Mouse (Mus musculus): ENCODE measurements around the gene Hrc. TPM values are rescaled to one million over a fixed set of nuclear protein-coding genes. Genes with fewer than 3 reads are reported as not detected.

The Hrc gene
- polyA plus RNA-seq, 1 experiment from 2014 or later: 0.65 TPM

DNA sequence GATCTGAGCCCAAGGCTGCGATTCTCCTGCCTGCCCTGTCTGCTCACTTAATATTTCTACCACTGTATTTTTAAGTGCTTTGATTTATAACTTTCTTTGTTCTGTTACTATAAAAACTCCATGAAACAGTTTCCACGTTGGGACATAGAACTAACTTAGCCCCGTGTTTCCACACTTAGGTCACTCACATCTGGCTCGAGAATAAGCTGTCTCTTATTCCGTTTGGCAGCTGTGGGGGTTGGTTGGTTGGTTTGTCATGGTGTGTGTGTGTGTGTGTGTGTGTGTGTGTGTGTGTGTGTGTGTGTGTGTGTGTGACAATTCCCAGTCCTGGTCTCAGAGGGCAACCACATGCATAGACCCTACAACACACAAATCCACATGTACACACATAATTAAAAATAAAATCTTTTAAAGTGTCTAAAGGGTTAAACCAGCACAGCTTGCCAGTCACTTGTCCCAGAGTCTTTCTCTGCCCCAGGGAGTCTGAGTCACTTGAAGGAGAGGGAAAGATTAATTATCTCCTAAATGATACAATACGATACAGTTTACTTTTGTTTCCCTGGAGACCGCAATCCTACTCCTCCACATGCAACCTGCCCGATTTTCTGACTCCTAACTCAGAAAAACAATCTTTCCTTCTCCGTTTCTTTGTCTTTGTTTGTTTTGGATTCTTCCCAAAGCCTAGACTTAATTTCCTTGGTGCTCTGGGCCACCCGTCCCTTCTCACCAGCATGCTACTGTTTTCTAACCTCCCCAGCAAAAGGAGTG lies 22.2 kb upstream of the Hrc start:
- Histone ChIP-seq H3K4me1 (replicated peaks) (peaks cover 11% of the 10 kb centered on the region), H3K27ac (replicated peaks) (peak overlapping the region; percentile 51; the same call in 1 of the 2 replicates), H3K4me2 (peak overlapping the region; percentile 15; the same call in 1 of the 2 replicates)

DNA sequence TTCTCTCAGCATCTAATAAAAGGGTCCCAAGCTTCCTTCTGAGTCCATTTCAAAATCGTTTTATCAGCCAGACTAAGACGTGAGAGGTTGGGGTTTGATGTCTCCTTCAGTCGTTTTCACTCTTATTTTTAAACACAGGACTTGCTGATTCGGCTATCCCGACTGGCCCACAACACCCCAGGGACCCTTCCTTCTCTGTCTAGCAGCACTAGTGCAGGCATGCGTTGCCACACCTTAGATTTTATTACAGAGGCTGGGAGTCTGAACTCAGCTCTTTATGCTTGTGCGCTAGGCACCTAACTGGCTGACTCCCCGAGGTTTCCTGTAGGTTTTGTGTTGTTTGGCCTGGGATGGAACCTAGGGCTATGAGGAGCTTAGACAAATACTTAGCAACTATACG lies 21.6 kb upstream of the Hrc start:
- peak overlapping the region; percentile 51 for H3K27ac ChIP-seq (replicated peaks)
- 0 out of 2 replicates have a peak overlapping the region, but pooled peaks have one; percentile 15 for H3K4me2 ChIP-seq
- H3K4me3 ChIP-seq: no peak overlapping the region
- no peak for ATAC-seq (ENCODE audit: low FRiP score, low read depth)
- H3K4me1 ChIP-seq (replicated peaks): peaks cover 11% of the 10 kb centered on the region
- no peaks in the 10 kb centered on the region for H3K27me3 ChIP-seq
- H3K9ac ChIP-seq: no peak overlapping the region
- H3K9me3 ChIP-seq: no peaks in the 10 kb centered on the region
- no peaks in the 10 kb centered on the region for H3K36me3 ChIP-seq
- WGBS: 29% methylated on average over 9 of the region's 9 CpGs

More for the DNA sequence above, 22.2 kb upstream of the Hrc start:
- no peaks in the 10 kb centered on the region for H3K36me3 ChIP-seq
- 22% methylated on average over 10 of the region's 10 CpGs for WGBS
- no peaks in the 10 kb centered on the region for H3K9me3 ChIP-seq
- H3K9ac ChIP-seq: no peak overlapping the region
- no peak for ATAC-seq (ENCODE audit: low FRiP score, low read depth)
- no peak overlapping the region for H3K4me3 ChIP-seq
- H3K27me3 ChIP-seq: no peaks in the 10 kb centered on the region

DNA sequence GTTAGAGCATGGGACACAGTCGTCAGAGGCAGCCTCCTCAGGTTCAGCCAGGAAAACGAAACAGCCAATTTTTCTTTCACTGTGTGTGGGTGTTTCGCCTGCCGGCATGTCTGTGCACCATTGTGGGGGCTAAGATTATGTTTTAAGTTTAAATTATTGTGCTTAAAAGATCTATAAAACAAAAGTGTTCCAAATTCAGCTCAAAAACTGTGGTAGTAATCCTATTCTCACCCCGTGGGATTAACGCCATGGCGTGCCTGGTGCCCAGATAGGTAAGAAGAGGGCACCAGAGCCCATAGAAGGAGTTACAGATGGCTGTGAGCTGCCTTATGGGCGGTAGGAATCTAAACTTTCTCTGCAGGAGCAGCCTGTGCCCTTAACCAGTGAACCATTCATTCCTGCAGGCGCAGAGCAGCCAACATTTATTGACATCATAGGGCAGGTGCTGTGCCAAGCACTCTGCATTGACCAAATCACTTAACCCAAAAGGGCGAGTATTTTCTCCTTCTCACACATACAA lies 19.8 kb upstream of the Hrc start:
- H3K27ac ChIP-seq (replicated peaks): no peak overlapping the region
- no peak for ATAC-seq (ENCODE audit: low FRiP score, low read depth)
- WGBS: 87% methylated on average over 10 of the region's 10 CpGs
- H3K9ac ChIP-seq: no peak overlapping the region
- peaks cover 11% of the 10 kb centered on the region for H3K4me1 ChIP-seq (replicated peaks)
- H3K27me3 ChIP-seq: no peaks in the 10 kb centered on the region
- no peak overlapping the region for H3K4me3 ChIP-seq
- H3K9me3 ChIP-seq: no peaks in the 10 kb centered on the region
- H3K4me2 ChIP-seq: no peak overlapping the region
- no peaks in the 10 kb centered on the region for H3K36me3 ChIP-seq

DNA sequence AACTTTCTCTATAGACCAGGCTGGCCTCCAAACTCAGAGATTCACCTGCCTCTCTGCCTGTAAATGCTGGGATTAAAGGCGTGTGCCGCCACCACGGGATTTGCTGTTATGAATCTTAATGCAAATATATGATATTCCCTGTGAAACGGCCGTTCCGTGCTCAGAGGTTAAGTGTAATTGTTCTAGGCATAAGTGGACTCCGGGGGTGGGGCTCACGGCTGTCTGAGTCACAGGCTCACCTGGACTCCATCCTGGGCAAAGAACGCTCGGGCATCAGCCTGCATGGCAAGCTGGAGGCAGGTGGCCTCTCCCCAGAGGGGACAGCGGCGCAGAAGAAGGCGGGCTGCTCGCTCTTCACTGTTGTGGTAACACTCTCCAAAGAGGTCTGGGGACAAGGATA lies 18.6 kb upstream of the Hrc start:
- H3K4me3 ChIP-seq: no peak overlapping the region
- H3K27ac ChIP-seq (replicated peaks): no peak overlapping the region
- peaks cover 11% of the 10 kb centered on the region for H3K4me1 ChIP-seq (replicated peaks)
- WGBS: 95% methylated on average over 14 of the region's 14 CpGs
- H3K9me3 ChIP-seq: no peaks in the 10 kb centered on the region
- H3K9ac ChIP-seq: no peak overlapping the region
- no peaks in the 10 kb centered on the region for H3K36me3 ChIP-seq
- no peak overlapping the region for H3K4me2 ChIP-seq
- H3K27me3 ChIP-seq: no peaks in the 10 kb centered on the region
- ATAC-seq (ENCODE audit: low FRiP score, low read depth): no peak

DNA sequence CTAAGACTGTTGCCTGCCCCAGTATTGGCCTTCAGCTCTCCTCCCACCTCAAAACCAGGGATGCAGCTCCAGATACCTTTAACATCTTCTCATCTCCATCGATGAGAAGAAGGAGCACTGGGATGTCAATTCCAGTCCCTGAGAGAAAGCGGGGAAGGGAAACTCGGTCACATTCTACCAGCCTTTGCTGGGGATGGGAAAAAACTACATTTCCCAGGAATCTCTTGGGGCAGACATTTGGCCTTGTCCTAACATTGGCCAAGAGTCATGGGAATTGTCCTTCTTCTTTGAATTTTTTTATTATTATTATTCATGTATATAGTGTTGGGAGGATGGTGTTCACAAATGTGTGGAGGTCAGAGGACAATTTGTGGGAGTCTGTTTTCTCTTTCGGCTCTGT lies 12.8 kb upstream of the Hrc start:
- no peaks in the 10 kb centered on the region for H3K4me1 ChIP-seq (replicated peaks)
- H3K27me3 ChIP-seq: no peaks in the 10 kb centered on the region
- no peak for ATAC-seq (ENCODE audit: low FRiP score, low read depth)
- no peak overlapping the region for H3K4me2 ChIP-seq
- 83% methylated on average over 4 of the region's 4 CpGs for WGBS
- H3K4me3 ChIP-seq: no peak overlapping the region
- H3K36me3 ChIP-seq: peaks cover 7% of the 10 kb centered on the region; the same call in 1 of the 2 replicates
- H3K27ac ChIP-seq (replicated peaks): no peak overlapping the region
- no peak overlapping the region for H3K9ac ChIP-seq
- no peaks in the 10 kb centered on the region for H3K9me3 ChIP-seq

DNA sequence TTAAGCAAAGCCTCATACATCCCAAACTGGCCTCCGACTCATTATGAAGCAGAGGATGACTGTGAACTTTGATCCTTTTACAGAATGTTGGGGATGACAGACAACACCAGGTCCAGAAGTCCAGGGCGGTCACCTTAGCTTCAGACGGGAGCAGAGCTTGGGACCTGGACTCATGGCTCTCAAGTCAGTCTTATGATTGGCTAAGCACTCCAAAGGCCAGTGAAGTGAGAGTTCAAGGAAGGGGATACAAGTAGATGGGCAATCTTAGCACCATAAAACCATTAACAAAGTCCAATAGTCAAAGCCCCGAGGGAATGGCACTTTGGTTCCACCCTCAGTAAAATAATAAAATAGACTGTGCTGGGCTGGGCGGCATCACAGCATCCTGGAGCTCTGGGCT lies 12.0 kb upstream of the Hrc start:
- Histone ChIP-seq H3K27me3 (no peaks in the 10 kb centered on the region), H3K36me3 (peaks cover 7% of the 10 kb centered on the region; the same call in 1 of the 2 replicates), H3K4me1 (replicated peaks) (no peaks in the 10 kb centered on the region), H3K9ac (no peak overlapping the region), H3K4me2 (no peak overlapping the region), H3K27ac (replicated peaks) (no peak overlapping the region), H3K9me3 (no peaks in the 10 kb centered on the region), H3K4me3 (no peak overlapping the region)
- ATAC-seq (ENCODE audit: low FRiP score, low read depth): no peak
- 92% methylated on average over 5 of the region's 5 CpGs for WGBS

DNA sequence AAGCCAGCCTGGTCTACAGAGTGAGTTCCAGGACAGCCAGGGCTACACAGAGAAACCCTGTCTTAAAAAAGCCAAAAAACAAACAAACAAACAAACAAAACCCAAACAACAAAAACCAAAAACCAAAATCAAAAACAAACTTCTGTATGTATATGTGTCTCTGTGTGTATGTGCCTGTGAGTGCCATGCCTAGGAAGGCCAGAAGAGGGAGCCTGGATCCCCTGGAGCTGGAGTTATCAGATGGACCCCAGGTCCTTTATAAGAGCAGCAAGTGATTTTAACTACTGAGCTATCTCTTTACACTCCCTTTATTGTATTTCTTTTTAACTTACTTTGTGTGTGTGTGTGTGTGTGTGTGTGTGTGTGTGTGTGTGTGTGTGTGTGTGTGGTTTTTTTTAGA lies 9.3 kb upstream of the Hrc start:
- Histone ChIP-seq H3K27ac (replicated peaks) (no peak overlapping the region), H3K4me3 (no peak overlapping the region), H3K9me3 (no peaks in the 10 kb centered on the region), H3K27me3 (no peaks in the 10 kb centered on the region), H3K36me3 (peaks cover 7% of the 10 kb centered on the region; the same call in 1 of the 2 replicates), H3K9ac (no peak overlapping the region), H3K4me1 (replicated peaks) (no peaks in the 10 kb centered on the region), H3K4me2 (no peak overlapping the region)
- no peak for ATAC-seq (ENCODE audit: low FRiP score, low read depth)

DNA sequence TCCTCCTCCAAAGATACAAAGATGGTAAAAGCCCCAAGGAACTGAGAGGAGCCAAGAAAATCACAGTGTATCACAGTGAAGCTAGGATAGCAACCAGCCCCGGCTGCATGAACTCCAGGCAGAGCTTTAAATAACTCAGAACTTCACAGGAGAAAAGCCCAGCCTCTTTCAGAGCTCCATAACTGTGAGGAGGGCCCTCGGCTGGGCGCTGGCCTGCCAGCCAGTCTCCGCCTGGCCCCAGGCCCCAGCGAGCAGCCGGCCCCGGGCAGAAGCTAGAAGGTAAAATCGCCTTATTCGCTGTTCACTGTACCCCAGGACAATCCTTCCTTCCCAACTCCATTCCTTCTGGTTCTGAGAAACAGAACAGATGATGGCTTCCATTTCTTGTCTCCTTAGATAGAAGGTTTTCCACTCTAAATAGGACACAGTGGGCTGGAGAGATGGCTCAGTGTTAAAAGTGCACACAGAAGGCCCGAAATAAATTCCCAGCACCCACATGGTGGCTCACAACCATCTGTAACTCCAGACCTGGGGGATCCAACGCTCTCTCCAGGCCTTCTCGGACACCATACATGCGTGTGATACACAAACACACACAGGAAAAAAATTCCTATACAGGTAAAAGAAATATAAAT lies 6.1 kb upstream of the Hrc start:
- Histone ChIP-seq H3K4me3 (no peak overlapping the region), H3K4me1 (replicated peaks) (peaks cover 11% of the 10 kb centered on the region), H3K36me3 (peaks cover 7% of the 10 kb centered on the region; the same call in 1 of the 2 replicates), H3K9ac (no peak overlapping the region), H3K4me2 (no peak overlapping the region), H3K27ac (replicated peaks) (no peak overlapping the region), H3K9me3 (no peaks in the 10 kb centered on the region), H3K27me3 (no peaks in the 10 kb centered on the region)
- WGBS: 82% methylated on average over 13 of the region's 13 CpGs
- no peak for ATAC-seq (ENCODE audit: low FRiP score, low read depth)

DNA sequence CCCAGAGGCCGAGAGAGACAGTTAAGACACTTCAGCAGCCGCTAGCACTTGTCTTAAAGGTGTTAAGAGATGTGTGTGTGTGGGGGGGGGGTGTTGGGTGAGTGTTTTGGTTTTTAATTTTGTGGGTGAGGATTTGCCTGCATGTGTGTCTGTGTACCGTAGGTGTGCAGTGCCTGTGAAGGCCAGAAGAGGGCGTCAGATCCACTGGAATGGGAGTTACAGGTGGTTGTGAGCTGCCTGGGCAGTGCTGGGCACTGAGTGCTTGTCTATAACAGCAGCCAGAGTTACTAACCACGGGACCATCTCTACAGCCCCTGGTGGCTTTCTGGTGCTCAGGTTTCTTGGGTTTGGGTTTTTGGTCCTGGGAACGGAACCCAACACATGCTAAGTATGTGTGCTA lies 3.6 kb upstream of the Hrc start:
- Histone ChIP-seq H3K4me2 (no peak overlapping the region), H3K27me3 (no peaks in the 10 kb centered on the region), H3K9me3 (no peaks in the 10 kb centered on the region), H3K36me3 (peaks cover 1% of the 10 kb centered on the region; the same call in 1 of the 2 replicates), H3K4me3 (no peak overlapping the region), H3K9ac (no peak overlapping the region), H3K27ac (replicated peaks) (no peak overlapping the region), H3K4me1 (replicated peaks) (peaks cover 16% of the 10 kb centered on the region)
- WGBS: 86% methylated on average over 6 of the region's 6 CpGs
- no peak for ATAC-seq (ENCODE audit: low FRiP score, low read depth)

DNA sequence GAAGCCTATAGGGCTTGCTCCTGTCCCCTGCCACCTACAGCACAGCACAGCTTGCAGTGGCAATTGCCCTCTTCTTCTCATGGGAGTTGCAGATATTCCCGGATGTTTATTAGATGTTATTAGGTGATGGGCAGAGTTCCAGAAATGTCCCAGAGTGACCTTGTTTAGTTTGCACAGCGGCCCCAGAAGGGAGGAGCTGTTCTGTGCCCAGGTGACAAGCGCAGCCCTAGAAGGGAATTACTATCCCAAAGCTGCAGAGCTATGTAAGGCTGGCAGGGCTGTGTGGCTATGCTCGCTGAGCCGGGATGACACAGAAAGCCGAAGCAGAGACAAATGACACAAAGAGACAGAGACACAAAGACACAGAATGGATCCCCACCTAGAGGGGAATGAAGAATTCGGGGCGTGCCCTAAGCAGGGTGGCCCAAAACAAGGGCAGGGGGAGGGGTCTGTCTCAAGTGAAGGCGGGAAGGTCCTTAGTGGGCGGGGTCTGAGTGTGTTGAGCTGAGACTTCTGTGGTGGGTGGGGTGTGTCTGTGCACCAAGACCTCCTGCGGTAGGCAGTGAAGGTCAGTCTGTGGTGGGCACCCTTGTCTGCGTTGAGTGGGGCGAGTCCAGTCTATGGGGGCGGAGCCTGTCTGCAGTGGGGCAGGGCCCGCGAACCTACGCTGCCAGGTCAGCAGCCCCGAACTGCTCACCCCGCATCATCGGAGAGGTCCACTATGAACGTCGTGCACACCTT lies 2.2 kb upstream of the Hrc start:
- H3K4me2 ChIP-seq: peak overlapping the region; percentile 96
- H3K27me3 ChIP-seq: 0 out of 2 replicates have a peak, but pooled peaks cover 4% of the 10 kb centered on the region
- no peaks in the 10 kb centered on the region for H3K9me3 ChIP-seq
- peaks cover 17% of the 10 kb centered on the region for H3K4me1 ChIP-seq (replicated peaks)
- peak; percentile 69 for ATAC-seq (ENCODE audit: low FRiP score, low read depth)
- H3K27ac ChIP-seq (replicated peaks): peak overlapping the region; percentile 59
- WGBS: 2% methylated on average over 22 of the region's 22 CpGs
- no peaks in the 10 kb centered on the region for H3K36me3 ChIP-seq
- peak overlapping the region; percentile 63 for H3K4me3 ChIP-seq
- peak overlapping the region; percentile 58 for H3K9ac ChIP-seq

DNA sequence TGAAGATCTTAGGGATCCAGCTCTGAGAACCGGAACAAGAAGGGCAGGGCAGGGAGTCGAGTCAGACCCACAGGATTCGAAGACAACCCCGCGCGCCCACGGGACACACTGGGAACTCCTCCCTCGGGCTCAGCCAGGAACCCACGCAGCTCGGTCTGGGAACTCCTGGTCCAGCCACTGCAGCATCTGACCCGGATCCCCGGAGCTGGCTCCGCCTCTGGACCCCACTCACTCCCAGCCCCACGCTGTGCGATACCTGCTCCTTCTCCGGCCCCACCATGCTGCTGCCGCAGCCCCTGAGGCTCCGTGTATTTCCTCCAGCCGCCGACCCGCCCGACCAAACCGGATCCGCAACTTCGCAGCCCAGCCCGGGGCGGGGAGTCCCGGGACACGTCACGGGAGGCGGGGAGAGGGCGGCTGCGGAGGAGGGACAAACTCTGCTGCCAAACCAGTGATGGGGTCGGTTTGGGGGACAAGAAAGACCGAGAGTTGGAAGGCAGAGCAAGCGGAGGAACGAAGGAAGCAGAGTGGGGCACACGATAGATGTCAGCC lies 1.6 kb upstream of the Hrc start, which contains the start of gene Trpm4:
TSS of gene Trpm4 (minus strand) at position 350 of the 552 bp plus-strand sequence.
- under 1% methylated on average over 38 of the region's 38 CpGs for WGBS
- Histone ChIP-seq H3K27me3 (0 out of 2 replicates have a peak, but pooled peaks cover 4% of the 10 kb centered on the region), H3K9ac (peak within 1 kb of the TSS; percentile 58), H3K4me3 (peak within 1 kb of the TSS; percentile 63), H3K4me2 (peak within 1 kb of the TSS; percentile 96), H3K36me3 (no peaks in the 10 kb centered on the region), H3K4me1 (replicated peaks) (peaks cover 20% of the 10 kb centered on the region), H3K9me3 (no peaks in the 10 kb centered on the region), H3K27ac (replicated peaks) (peak within 1 kb of the TSS; percentile 59)
- ATAC-seq (ENCODE audit: low FRiP score, low read depth): peak; percentile 66
